Mouse (Mus musculus) adrenal gland, adult 2 months (tissue): Measurements from ENCODE around the gene Prrc2b. TPM values are rescaled to one million over a fixed set of nuclear protein-coding genes. Genes with fewer than 3 reads are reported as not detected.

ENCODE experiments used
- DNase-seq: peaks from one replicate; pipeline ENCODE4 v3.0.0; 2021
- polyA plus RNA-seq: library from polyadenylated mRNA; depleted of rRNA; stranded (reverse); fragments of >200 nt; gene quantifications from 2 replicates; pipeline ENCODE4 v1.2.3, GENCODE M21; 2012
- total RNA-seq, 2 experiments: library from RNA; stranded (reverse); gene quantifications; 2 replicates each; pipeline ENCODE4 v1.2.3; 2021

The Prrc2b gene
- total and polyA plus RNA-seq, 3 experiments: 82.7 to 104 (median 93.5) TPM

- DNase-seq: peak; percentile 82
Observed at GRCm38 (mm10) chr2:32134039-32134438, 16.8 kb upstream of the Prrc2b start.

GRCm38 (mm10) chr2:32137667-32138266 lies 13.1 kb upstream of the Prrc2b start:
- peak; percentile 98 for DNase-seq

- DNase-seq: no peak
Observed at GRCm38 (mm10) chr2:32139377-32139776, 11.5 kb upstream of the Prrc2b start.

- DNase-seq: peak; percentile 76
Observed at GRCm38 (mm10) chr2:32140498-32140934, 10.4 kb upstream of the Prrc2b start.

- no peak for DNase-seq
Observed at GRCm38 (mm10) chr2:32141602-32142001, 9.3 kb upstream of the Prrc2b start.

- DNase-seq: no peak
Observed at GRCm38 (mm10) chr2:32142368-32142767, 8.5 kb upstream of the Prrc2b start.

- DNase-seq: no peak
Observed at GRCm38 (mm10) chr2:32144633-32145032, 6.2 kb upstream of the Prrc2b start.

GRCm38 (mm10) chr2:32146617-32147162 lies 4.2 kb upstream of the Prrc2b start:
- peak; percentile 83 for DNase-seq

- DNase-seq: no peak
Observed at GRCm38 (mm10) chr2:32150135-32150534, 747 bp upstream of the Prrc2b start.

GRCm38 (mm10) chr2:32150562-32150923 lies 339 bp upstream of the Prrc2b start:
- no peak for DNase-seq

- DNase-seq: peak; percentile 71
Observed at GRCm38 (mm10) chr2:32151660-32152366, 931 bp downstream of the Prrc2b start.

GRCm38 (mm10) chr2:32152367-32153034 lies 1.6 kb downstream of the Prrc2b start:
- DNase-seq: no peak

- DNase-seq: no peak
Observed at GRCm38 (mm10) chr2:32153041-32153790, 2.3 kb downstream of the Prrc2b start.

GRCm38 (mm10) chr2:32153791-32154119 lies 2.9 kb downstream of the Prrc2b start:
- no peak for DNase-seq

- no peak for DNase-seq
Observed at GRCm38 (mm10) chr2:32154334-32154997, 3.6 kb downstream of the Prrc2b start.

- no peak for DNase-seq
Observed at GRCm38 (mm10) chr2:32154998-32155541, 4.2 kb downstream of the Prrc2b start.

GRCm38 (mm10) chr2:32155614-32156013 lies 4.7 kb downstream of the Prrc2b start:
- DNase-seq: no peak

- no peak for DNase-seq
Observed at GRCm38 (mm10) chr2:32156645-32157044, 5.8 kb downstream of the Prrc2b start.

- no peak for DNase-seq
Observed at GRCm38 (mm10) chr2:32157328-32157727, 6.4 kb downstream of the Prrc2b start.

- DNase-seq: no peak
Observed at GRCm38 (mm10) chr2:32158616-32159239, 7.8 kb downstream of the Prrc2b start.

- DNase-seq: no peak
Observed at GRCm38 (mm10) chr2:32160525-32160924, 9.6 kb downstream of the Prrc2b start.
